Mouse (Mus musculus) frontal cortex, postnatal 10 days (tissue): ENCODE results near the gene Pin4.
"Not testable (repeated sequence)": the region's sequence is repeated elsewhere in the genome, so short reads cannot be mapped to it uniquely, and the experiment has no call there.

Source experiments
- DNase-seq, 2 experiments: peaks; one replicate each; pipeline ENCODE4 v3.0.0; 2022; ENCODE audit warnings: low spot score in 2 of 2, mixed read lengths in 1 of 2

The Pin4 gene

GRCm38 (mm10) chrX:102119042-102119864 lies at the start of gene Pin4:
Pin4 (plus strand) TSS chrX:102119447.
- DNase-seq: peak; percentile 85 to 95

- peak; percentile 80 to 81 for DNase-seq
Observed at GRCm38 (mm10) chrX:102070591-102071471, 48.4 kb upstream of the Pin4 start, which contains the start of gene Rtl5. Rtl5 (minus strand) TSS chrX:102071304.

- no peak for DNase-seq
Observed at GRCm38 (mm10) chrX:102071517-102071916, 47.7 kb upstream of the Pin4 start.

- no peak for DNase-seq
Observed at GRCm38 (mm10) chrX:102073605-102074325, 45.5 kb upstream of the Pin4 start.

GRCm38 (mm10) chrX:102074435-102074834 lies 44.8 kb upstream of the Pin4 start:
- DNase-seq: no peak

- DNase-seq: no peak
Observed at GRCm38 (mm10) chrX:102075158-102075557, 44.1 kb upstream of the Pin4 start.

- no peak for DNase-seq
Observed at GRCm38 (mm10) chrX:102076886-102077765, 42.1 kb upstream of the Pin4 start.

- no peak for DNase-seq
Observed at GRCm38 (mm10) chrX:102081076-102081475, 38.2 kb upstream of the Pin4 start.

- no peak for DNase-seq
Observed at GRCm38 (mm10) chrX:102081573-102082279, 37.5 kb upstream of the Pin4 start.

- DNase-seq: no peak
Observed at GRCm38 (mm10) chrX:102082340-102082739, 36.9 kb upstream of the Pin4 start.

GRCm38 (mm10) chrX:102085798-102086443 lies 33.3 kb upstream of the Pin4 start:
- DNase-seq: no peak

- no peak for DNase-seq
Observed at GRCm38 (mm10) chrX:102090605-102091004, 28.6 kb upstream of the Pin4 start.

- no peak for DNase-seq
Observed at GRCm38 (mm10) chrX:102094381-102094904, 24.8 kb upstream of the Pin4 start.

GRCm38 (mm10) chrX:102101886-102102285 lies 17.4 kb upstream of the Pin4 start:
- no peak for DNase-seq

GRCm38 (mm10) chrX:102103830-102104229 lies 15.4 kb upstream of the Pin4 start:
- not testable (repeated sequence) for DNase-seq

- DNase-seq: not testable (repeated sequence)
Observed at GRCm38 (mm10) chrX:102109349-102109748, 9.9 kb upstream of the Pin4 start.

- peak in 1 of 2 experiments; percentile 9 for DNase-seq
Observed at GRCm38 (mm10) chrX:102115676-102116075, 3.6 kb upstream of the Pin4 start.

GRCm38 (mm10) chrX:102121321-102121720 lies 2.1 kb downstream of the Pin4 start:
- DNase-seq: no peak

GRCm38 (mm10) chrX:102141157-102141556 lies 21.9 kb downstream of the Pin4 start:
- no peak for DNase-seq
